Mouse (Mus musculus) heart, embryonic 10.5 days (tissue): ENCODE measurements around the gene Ipo9. TPM values are rescaled to one million over a fixed set of nuclear protein-coding genes. Genes with fewer than 3 reads are reported as not detected.
"Not testable (repeated sequence)": the region's sequence is repeated elsewhere in the genome, so short reads cannot be mapped to it uniquely, and the experiment has no call there.

Experiments used
- DNase-seq: peaks from one replicate; pipeline ENCODE4 v3.0.0-alpha.2; 2017; ENCODE audit warnings: low spot score
- H3K27ac ChIP-seq: fragments of 300-500 bp; sonication (generic); 2 replicates; pipeline ENCODE4 v1.5.1; 2016; ENCODE audit warnings: mild to moderate bottlenecking
- H3K27me3 ChIP-seq: fragments of 300-500 bp; sonication (generic); 2 replicates; pipeline ENCODE4 v1.6.1; 2016; ENCODE audit warnings: mild to moderate bottlenecking; ENCODE audit not compliant: poor library complexity, insufficient read depth, severe bottlenecking
- H3K36me3 ChIP-seq: fragments of 300-500 bp; sonication (generic); 2 replicates; pipeline ENCODE4 v1.6.1; 2016; ENCODE audit warnings: mild to moderate bottlenecking, moderate library complexity
- H3K4me1 ChIP-seq: fragments of 300-500 bp; sonication (generic); 2 replicates; pipeline ENCODE4 v1.6.1; 2016; ENCODE audit warnings: mild to moderate bottlenecking
- H3K4me3 ChIP-seq: fragments of 300-500 bp; sonication (generic); 2 replicates; pipeline ENCODE4 v1.5.1; 2016; ENCODE audit warnings: mild to moderate bottlenecking, moderate library complexity
- H3K9me3 ChIP-seq: fragments of 300-500 bp; sonication (generic); 2 replicates; pipeline ENCODE4 v1.6.1; 2016; ENCODE audit warnings: mild to moderate bottlenecking, moderate library complexity
- WGBS: fragments of 180-500 bp; shearing (Covaris S2); methylation state at CpG from one replicate; pipeline ENCODE4 v1.1.7; 2016; 5-methylcytosine and 5-hydroxymethylcytosine counted together
- polyA plus RNA-seq: library from polyadenylated mRNA; unstranded; fragments of >200 nt; fragmentation: Nextera tagmentation; extraction: Ambion mirVana; gene quantifications from 2 replicates; pipeline ENCODE4 v1.2.1, GENCODE M21; 2016

Ipo9 gene
- polyA plus RNA-seq, 1 experiment from 2014 or later = 134 TPM

- DNase-seq = no peak
- 90% methylated on average over 6 of the region's 6 CpGs for WGBS
These were observed 7.5 kb downstream of the Ipo9 start for GRCm38 (mm10) chr1:135422772-135423171.

GRCm38 (mm10) chr1:135413996-135414395 is 16.3 kb downstream of the Ipo9 start:
- Histone ChIP-seq H3K4me3 (no peak overlapping the region), H3K36me3 (peaks cover 97% of the 10 kb centered on the region), H3K27me3 (no peaks in the 10 kb centered on the region), H3K4me1 (peaks cover 14% of the 10 kb centered on the region), H3K9me3 (no peaks in the 10 kb centered on the region), H3K27ac (no peak overlapping the region)
- no peak for DNase-seq

More at GRCm38 (mm10) chr1:135422772-135423171, 7.5 kb downstream of the Ipo9 start:
- Histone ChIP-seq H3K9me3 (no peaks in the 10 kb centered on the region), H3K4me3 (no peak overlapping the region), H3K27me3 (no peaks in the 10 kb centered on the region), H3K27ac (no peak overlapping the region), H3K36me3 (peaks cover 79% of the 10 kb centered on the region), H3K4me1 (peaks cover 2% of the 10 kb centered on the region)

GRCm38 (mm10) chr1:135412130-135412529 is 18.2 kb downstream of the Ipo9 start:
- H3K27ac ChIP-seq = no peak overlapping the region

GRCm38 (mm10) chr1:135410967-135411366 is 19.3 kb downstream of the Ipo9 start:
- peak overlapping the region; percentile 56; the same call in 1 of the 2 replicates for H3K27ac ChIP-seq
- WGBS = 41% methylated on average over 2 of the region's 2 CpGs

More at GRCm38 (mm10) chr1:135412130-135412529, 18.2 kb downstream of the Ipo9 start:
- no peaks in the 10 kb centered on the region for H3K27me3 ChIP-seq
- 77% methylated on average over 4 of the region's 4 CpGs for WGBS
- no peak overlapping the region for H3K4me3 ChIP-seq
- peaks cover 14% of the 10 kb centered on the region for H3K4me1 ChIP-seq
- no peaks in the 10 kb centered on the region for H3K9me3 ChIP-seq
- DNase-seq = no peak
- peaks cover 97% of the 10 kb centered on the region for H3K36me3 ChIP-seq

GRCm38 (mm10) chr1:135408973-135409372 is 21.3 kb downstream of the Ipo9 start:
- peaks cover 11% of the 10 kb centered on the region for H3K4me1 ChIP-seq
- DNase-seq = no peak
- no peak overlapping the region for H3K4me3 ChIP-seq
- WGBS = 92% methylated on average over 4 of the region's 4 CpGs
- no peaks in the 10 kb centered on the region for H3K9me3 ChIP-seq
- H3K36me3 ChIP-seq = peaks cover 96% of the 10 kb centered on the region
- H3K27ac ChIP-seq = no peak overlapping the region
- H3K27me3 ChIP-seq = no peaks in the 10 kb centered on the region

More at GRCm38 (mm10) chr1:135410967-135411366, 19.3 kb downstream of the Ipo9 start:
- H3K4me3 ChIP-seq = no peak overlapping the region
- no peaks in the 10 kb centered on the region for H3K9me3 ChIP-seq
- peaks cover 96% of the 10 kb centered on the region for H3K36me3 ChIP-seq
- peaks cover 11% of the 10 kb centered on the region for H3K4me1 ChIP-seq
- H3K27me3 ChIP-seq = no peaks in the 10 kb centered on the region
- no peak for DNase-seq

- peaks cover 99% of the 10 kb centered on the region for H3K36me3 ChIP-seq
- 58% methylated on average over 7 of the region's 7 CpGs for WGBS
These were observed 24.9 kb downstream of the Ipo9 start for GRCm38 (mm10) chr1:135405356-135405755.

GRCm38 (mm10) chr1:135401452-135402110 is 28.7 kb downstream of the Ipo9 start:
- Histone ChIP-seq H3K27me3 (no peaks in the 10 kb centered on the region), H3K36me3 (peaks cover 93% of the 10 kb centered on the region), H3K9me3 (no peaks in the 10 kb centered on the region), H3K4me1 (no peaks in the 10 kb centered on the region), H3K4me3 (no peak overlapping the region), H3K27ac (no peak overlapping the region)
- 93% methylated on average over 3 of the region's 3 CpGs for WGBS
- DNase-seq = no peak

More at GRCm38 (mm10) chr1:135405356-135405755, 24.9 kb downstream of the Ipo9 start:
- Histone ChIP-seq H3K27ac (no peak overlapping the region), H3K27me3 (no peaks in the 10 kb centered on the region), H3K9me3 (no peaks in the 10 kb centered on the region), H3K4me3 (no peak overlapping the region), H3K4me1 (no peaks in the 10 kb centered on the region)
- DNase-seq = no peak

- DNase-seq = no peak
- H3K4me1 ChIP-seq = no peaks in the 10 kb centered on the region
- H3K4me3 ChIP-seq = no peak overlapping the region
- H3K27ac ChIP-seq = no peak overlapping the region
- H3K36me3 ChIP-seq = peaks cover 91% of the 10 kb centered on the region
- no peaks in the 10 kb centered on the region for H3K27me3 ChIP-seq
- 97% methylated on average over 5 of the region's 5 CpGs for WGBS
- H3K9me3 ChIP-seq = no peaks in the 10 kb centered on the region
These were observed 30.8 kb downstream of the Ipo9 start for GRCm38 (mm10) chr1:135399466-135399865.

- Histone ChIP-seq H3K27ac (no peak overlapping the region), H3K4me3 (no peak overlapping the region), H3K9me3 (no peaks in the 10 kb centered on the region), H3K36me3 (peaks cover 84% of the 10 kb centered on the region), H3K4me1 (peaks cover 7% of the 10 kb centered on the region), H3K27me3 (no peaks in the 10 kb centered on the region)
- 85% methylated on average over 9 of the region's 9 CpGs for WGBS
- no peak for DNase-seq
These were observed 45.1 kb downstream of the Ipo9 start for GRCm38 (mm10) chr1:135385161-135385560.

- DNase-seq = no peak
- no peak overlapping the region for H3K27ac ChIP-seq
- 96% methylated on average over 5 of the region's 5 CpGs for WGBS
- peaks cover 16% of the 10 kb centered on the region for H3K4me1 ChIP-seq
- H3K36me3 ChIP-seq = peaks cover 75% of the 10 kb centered on the region
- no peak overlapping the region for H3K4me3 ChIP-seq
- H3K9me3 ChIP-seq = no peaks in the 10 kb centered on the region
- no peaks in the 10 kb centered on the region for H3K27me3 ChIP-seq
These were observed 46.1 kb downstream of the Ipo9 start for GRCm38 (mm10) chr1:135384171-135384570.

GRCm38 (mm10) chr1:135381560-135381959 is 48.7 kb downstream of the Ipo9 start:
- H3K27me3 ChIP-seq, H3K27ac ChIP-seq, H3K9me3 ChIP-seq, H3K4me3 ChIP-seq, DNase-seq: not testable (repeated sequence)
- H3K36me3 ChIP-seq = peaks cover 48% of the 10 kb centered on the region
- 52% methylated on average over 6 of the region's 6 CpGs for WGBS
- H3K4me1 ChIP-seq = peaks cover 29% of the 10 kb centered on the region

- Histone ChIP-seq H3K9me3 (no peaks in the 10 kb centered on the region), H3K27ac (peak overlapping the region; percentile 10; the same call in 1 of the 2 replicates), H3K4me1 (peaks cover 32% of the 10 kb centered on the region), H3K27me3 (no peaks in the 10 kb centered on the region), H3K36me3 (peaks cover 36% of the 10 kb centered on the region), H3K4me3 (no peak overlapping the region)
- WGBS = 72% methylated on average over 15 of the region's 15 CpGs
- DNase-seq = no peak
These were observed 50.0 kb downstream of the Ipo9 start for GRCm38 (mm10) chr1:135380071-135380991.

GRCm38 (mm10) chr1:135379048-135379447 is 51.3 kb downstream of the Ipo9 start:
- DNase-seq = no peak
- H3K27me3 ChIP-seq = no peaks in the 10 kb centered on the region
- peaks cover 41% of the 10 kb centered on the region for H3K4me1 ChIP-seq
- peak overlapping the region; percentile 59; the same call in 1 of the 2 replicates for H3K27ac ChIP-seq
- H3K36me3 ChIP-seq = peaks cover 23% of the 10 kb centered on the region
- H3K9me3 ChIP-seq = no peaks in the 10 kb centered on the region
- H3K4me3 ChIP-seq = no peak overlapping the region
- WGBS = 43% methylated on average over 2 of the region's 2 CpGs
